Mouse (Mus musculus): ENCODE measurements around the gene Srsf4. TPM values are rescaled to one million over a fixed set of nuclear protein-coding genes. Genes with fewer than 3 reads are reported as not detected.

Srsf4 gene
- total and polyA plus RNA-seq, 3 experiments = 53.7 to 163 TPM; not detected in 1

DNA sequence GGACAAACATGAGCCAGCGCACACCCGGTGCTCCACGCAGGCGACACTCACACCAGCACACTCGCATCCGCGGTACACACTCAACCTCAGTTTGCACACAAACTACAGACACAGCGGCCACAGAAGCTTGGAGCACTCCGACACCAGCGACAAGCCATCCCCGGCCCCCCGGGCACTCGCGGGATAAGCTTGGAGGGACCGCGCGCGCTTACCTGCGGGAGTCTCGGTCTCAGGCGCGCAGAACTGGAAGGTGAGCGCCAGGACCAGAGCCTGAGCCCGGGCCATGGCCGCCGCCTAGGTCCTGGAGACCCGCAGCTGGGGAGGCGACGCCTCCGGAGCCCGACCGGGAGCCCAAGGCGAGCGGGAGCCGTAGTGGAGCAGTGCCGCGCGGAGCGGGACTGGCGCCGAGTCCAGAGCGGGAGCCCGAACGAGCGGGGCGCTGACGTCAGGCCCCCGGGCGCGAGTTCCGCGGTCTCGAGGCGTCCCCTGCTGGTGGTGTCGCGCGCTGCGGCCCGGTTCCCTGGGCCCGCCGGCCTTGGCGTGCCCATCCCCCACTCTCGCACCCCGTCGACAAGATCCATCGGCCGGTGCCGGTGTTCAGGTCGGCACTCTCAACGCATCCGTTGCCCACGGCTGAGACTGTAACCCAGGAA is 35.4 kb upstream of the Srsf4 start, which contains the start of gene Ptpru (continued):
- peak; percentile 76 for TF ChIP-seq SMC3 (IDR thresholded peaks at IDR 0.05; ENCODE audit: low read depth, low read length)
- TF ChIP-seq BHLHE40 (IDR thresholded peaks at IDR 0.05; ENCODE audit: borderline replicate concordance, low read depth, low read length) = peak; percentile 66; the same call in 1 of the 2 replicates
- no peak for TF ChIP-seq GABPA (IDR thresholded peaks at IDR 0.05; ENCODE audit: low read depth, low read length)
- no peak for TF ChIP-seq ZMIZ1 (IDR thresholded peaks at IDR 0.05; ENCODE audit: low read depth, low read length)
- peak in 1 of 2 experiments; percentile 42; a peak in 1 of 4 replicates for TF ChIP-seq POLR2A (IDR thresholded peaks at IDR 0.05; ENCODE audit: control insufficient read depth in 1 of 2, insufficient read depth in 1 of 2, low read depth in 1 of 2, low read length in 2 of 2, poor library complexity in 1 of 2)
- TF ChIP-seq POLR2AphosphoS2 (IDR thresholded peaks at IDR 0.05; ENCODE audit: low read length) = no peak
- peak; percentile 62 for TF ChIP-seq SIN3A (IDR thresholded peaks at IDR 0.05; ENCODE audit: low read length)
- TF ChIP-seq E2F4 (IDR thresholded peaks at IDR 0.05; ENCODE audit: borderline replicate concordance, low read depth, low read length) = no peak
- TF ChIP-seq NRF1 (IDR thresholded peaks at IDR 0.05; ENCODE audit: insufficient read depth, low read depth, low read length, poor library complexity, severe bottlenecking) = no peak
- no peak for TF ChIP-seq HCFC1 (IDR thresholded peaks at IDR 0.05; ENCODE audit: low read depth, low read length)
- no peak for TF ChIP-seq TAL1 (IDR thresholded peaks at IDR 0.05; ENCODE audit: low read length)
- peak; percentile 56 for TF ChIP-seq ZC3H11A (IDR thresholded peaks at IDR 0.05; ENCODE audit: low read depth, low read length)
- peak; percentile 66; the same call in 1 of the 2 replicates for TF ChIP-seq CHD2 (IDR thresholded peaks at IDR 0.05; ENCODE audit: low read length)
- no peak for TF ChIP-seq MYB (IDR thresholded peaks at IDR 0.05; ENCODE audit: low read depth, low read length)

- no peak within 1 kb of the TSS; the same call in 1 of the 2 replicates for H3K27ac ChIP-seq (ENCODE audit: control insufficient read depth, low read depth, low read length)
- H3K4me3 ChIP-seq (ENCODE audit: control insufficient read depth in 1 of 2, insufficient read depth in 1 of 2, low read depth in 2 of 2, low read length in 2 of 2) = peak within 1 kb of the TSS; percentile 94 to 95
- peaks cover 0 to 3% of the 10 kb centered on the region in 2 experiments; a peak in 1 of 4 replicates for H3K4me1 ChIP-seq (ENCODE audit: control insufficient read depth in 1 of 2, insufficient read depth in 2 of 2, low read length in 2 of 2)
- H3K36me3 ChIP-seq (ENCODE audit: control insufficient read depth in 1 of 2, insufficient read depth in 2 of 2, low read length in 2 of 2) = peaks cover 0 to 5% of the 10 kb centered on the region in 2 experiments; a peak in 1 of 4 replicates
- no peaks in the 10 kb centered on the region for H3K9me3 ChIP-seq (replicated peaks; ENCODE audit: insufficient read depth, low read length)
- H3K9ac ChIP-seq (ENCODE audit: control insufficient read depth, low read depth, low read length, poor library complexity, severe bottlenecking) = peak within 1 kb of the TSS; percentile 93
- peak; percentile 92 for DNase-seq (ENCODE audit: low read depth, low spot score)
- no peaks in the 10 kb centered on the region for H3K27me3 ChIP-seq (ENCODE audit: control insufficient read depth in 1 of 2, insufficient read depth in 2 of 2, low read length in 2 of 2)
- peaks cover 17% of the 10 kb centered on the region for H3K79me2 ChIP-seq (ENCODE audit: control insufficient read depth, insufficient read depth, low read length, poor library complexity)
- peak; percentile 82 for TF ChIP-seq ZMIZ1 (IDR thresholded peaks at IDR 0.05; ENCODE audit: low read depth, low read length)
- no peak for TF ChIP-seq RCOR1 (IDR thresholded peaks at IDR 0.05; ENCODE audit: low read depth, low read length)
- TF ChIP-seq ZKSCAN1 (IDR thresholded peaks at IDR 0.05; ENCODE audit: low read depth, low read length) = no peak
- TF ChIP-seq TAL1 (IDR thresholded peaks at IDR 0.05; ENCODE audit: low read length) = no peak
- TF ChIP-seq UBTF (IDR thresholded peaks at IDR 0.05; ENCODE audit: borderline replicate concordance, insufficient read depth, low read depth, low read length) = no peak
- TF ChIP-seq RAD21 (IDR thresholded peaks at IDR 0.05; ENCODE audit: low read depth, low read length) = no peak
- TF ChIP-seq SIN3A (IDR thresholded peaks at IDR 0.05; ENCODE audit: low read length) = peak; percentile 99
- no peak for TF ChIP-seq E2F4 (IDR thresholded peaks at IDR 0.05; ENCODE audit: borderline replicate concordance, low read depth, low read length)
- no peak for TF ChIP-seq CHD1 (IDR thresholded peaks at IDR 0.05; ENCODE audit: low read depth, low read length)
- no peak for TF ChIP-seq POLR2AphosphoS5 (IDR thresholded peaks at IDR 0.05; ENCODE audit: borderline replicate concordance, low read depth, low read length)
- TF ChIP-seq KAT2A (conservative IDR thresholded peaks at IDR 0.05; ENCODE audit: low read depth, low read length) = no peak; the same call in 1 of the 2 replicates
- no peak for TF ChIP-seq ZNF384 (IDR thresholded peaks at IDR 0.05; ENCODE audit: low read depth, low read length)
- TF ChIP-seq MAX (IDR thresholded peaks at IDR 0.05; ENCODE audit: low read length) = peak; percentile 92
- TF ChIP-seq POLR2A (IDR thresholded peaks at IDR 0.05; ENCODE audit: control insufficient read depth in 1 of 2, insufficient read depth in 1 of 2, low read depth in 1 of 2, low read length in 2 of 2, poor library complexity in 1 of 2) = peak; percentile 80 to 93; a peak in 3 of 4 replicates
- TF ChIP-seq MAFK (IDR thresholded peaks at IDR 0.05; ENCODE audit: borderline replicate concordance, low read depth, low read length) = no peak
- peak; percentile 92 for TF ChIP-seq HCFC1 (IDR thresholded peaks at IDR 0.05; ENCODE audit: low read depth, low read length)
- no peak for TF ChIP-seq NRF1 (IDR thresholded peaks at IDR 0.05; ENCODE audit: insufficient read depth, low read depth, low read length, poor library complexity, severe bottlenecking)
- TF ChIP-seq POLR2AphosphoS2 (IDR thresholded peaks at IDR 0.05; ENCODE audit: low read length) = peak; percentile 89
- no peak for TF ChIP-seq ETS1 (IDR thresholded peaks at IDR 0.05; ENCODE audit: low read depth, low read length)
- TF ChIP-seq SMC3 (IDR thresholded peaks at IDR 0.05; ENCODE audit: low read depth, low read length) = no peak
- TF ChIP-seq MAZ (IDR thresholded peaks at IDR 0.05; ENCODE audit: low read depth, low read length) = peak; percentile 54; the same call in 1 of the 2 replicates
- TF ChIP-seq MYB (IDR thresholded peaks at IDR 0.05; ENCODE audit: low read depth, low read length) = no peak
- peak; percentile 89 for TF ChIP-seq TBP (IDR thresholded peaks at IDR 0.05; ENCODE audit: low read depth, low read length)
- peak; percentile 89; the same call in 1 of the 2 replicates for TF ChIP-seq MYC (IDR thresholded peaks at IDR 0.05; ENCODE audit: low read depth, low read length)
- peak; percentile 61 for TF ChIP-seq ELF1 (IDR thresholded peaks at IDR 0.05; ENCODE audit: low read depth, low read length)
- no peak for TF ChIP-seq MEF2A (IDR thresholded peaks at IDR 0.05; ENCODE audit: extremely low read depth, insufficient replicate concordance, low read depth, low read length, poor library complexity, severe bottlenecking)
- TF ChIP-seq GABPA (IDR thresholded peaks at IDR 0.05; ENCODE audit: low read depth, low read length) = no peak
- 0 out of 2 replicates have a peak, but pooled peaks have one; percentile 39 for TF ChIP-seq BHLHE40 (IDR thresholded peaks at IDR 0.05; ENCODE audit: borderline replicate concordance, low read depth, low read length)
Measured at GRCm38 (mm10) chr4:131843290-131843743, 30.1 kb upstream of the Srsf4 start, which contains the start of gene Mecr. Mecr (plus strand) TSS chr4:131843470.
